Mouse (Mus musculus) heart, embryonic 15.5 days (tissue): ENCODE results near the gene Pik3r5. TPM values are rescaled to one million over a fixed set of nuclear protein-coding genes. Genes with fewer than 3 reads are reported as not detected.

Experiments
- ATAC-seq: fragments of 200-750 bp; cut with Nextera tagmentation; replicated peaks from 2 replicates; pipeline ENCODE4 v1.8.0; 2017; ENCODE audit warnings: low read depth, moderate TSS enrichment; ENCODE audit not compliant: insufficient number of reproducible peaks, insufficient read depth, low FRiP score
- H3K27ac ChIP-seq: fragments of 300-500 bp; sonication (generic); 2 replicates; pipeline ENCODE4 v1.5.1; 2015; ENCODE audit warnings: mild to moderate bottlenecking, inconsistent platforms
- H3K27me3 ChIP-seq: fragments of 300-500 bp; sonication (generic); 2 replicates; pipeline ENCODE4 v1.6.1; 2015; ENCODE audit warnings: inconsistent platforms
- H3K36me3 ChIP-seq: fragments of 300-500 bp; sonication (generic); 2 replicates; pipeline ENCODE4 v1.6.1; 2015; ENCODE audit warnings: mild to moderate bottlenecking, inconsistent platforms
- H3K4me1 ChIP-seq: fragments of 300-500 bp; sonication (generic); replicated peaks from 2 replicates; pipeline ENCODE4 v1.6.1; 2015; ENCODE audit warnings: inconsistent platforms
- H3K4me2 ChIP-seq: fragments of 300-500 bp; sonication (generic); 2 replicates; pipeline ENCODE4 v1.6.1; 2015; ENCODE audit warnings: inconsistent platforms, mild to moderate bottlenecking, moderate library complexity
- H3K4me3 ChIP-seq: fragments of 300-500 bp; sonication (generic); 2 replicates; pipeline ENCODE4 v1.5.1; 2015; ENCODE audit warnings: mild to moderate bottlenecking, inconsistent platforms
- H3K9ac ChIP-seq: fragments of 300-500 bp; sonication (generic); 2 replicates; pipeline ENCODE4 v1.6.1; 2015; ENCODE audit warnings: mild to moderate bottlenecking, inconsistent platforms
- H3K9me3 ChIP-seq: fragments of 300-500 bp; sonication (generic); replicated peaks from 2 replicates; pipeline ENCODE4 v1.6.1; 2016; ENCODE audit warnings: inconsistent platforms
- WGBS: fragments of 180-500 bp; shearing (Covaris S2); methylation state at CpG from one replicate; pipeline ENCODE4 v1.1.7; 2015; ENCODE audit warnings: mixed read lengths; 5-methylcytosine and 5-hydroxymethylcytosine counted together
- polyA plus RNA-seq: library from polyadenylated mRNA; unstranded; fragments of >200 nt; fragmentation: Nextera tagmentation; extraction: Ambion mirVana; gene quantifications from 2 replicates; pipeline ENCODE4 v1.2.1, GENCODE M21; 2015

Pik3r5 gene
- polyA plus RNA-seq, 1 experiment from 2014 or later, result 0.68 TPM

DNA sequence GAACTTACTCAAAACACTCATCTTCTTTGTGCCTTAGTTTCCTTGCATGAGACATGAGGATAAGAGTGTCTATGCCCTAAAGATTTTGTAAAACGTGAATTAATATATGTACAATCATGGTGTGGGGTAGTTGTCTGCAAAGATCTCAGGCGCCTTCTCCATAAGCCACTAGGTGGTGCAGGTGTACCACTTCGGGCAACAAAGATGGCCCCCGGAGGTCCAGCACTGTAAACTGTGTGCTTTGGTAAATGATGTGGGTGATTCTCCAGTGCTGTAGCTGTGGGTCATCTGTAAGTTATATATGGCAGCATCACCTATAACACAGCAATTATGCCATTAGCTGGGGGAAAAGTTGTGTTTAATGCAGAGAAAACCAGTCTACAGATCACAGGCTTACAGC lies 27.7 kb upstream of the Pik3r5 start:
- Histone ChIP-seq H3K4me1 (peaks cover 27% of the 10 kb centered on the region), H3K27me3 (peaks cover 46% of the 10 kb centered on the region), H3K4me2 (no peak overlapping the region), H3K4me3 (no peak overlapping the region), H3K27ac (no peak overlapping the region), H3K9me3 (no peaks in the 10 kb centered on the region), H3K36me3 (no peaks in the 10 kb centered on the region), H3K9ac (no peak overlapping the region)
- no peak for ATAC-seq
- 55% methylated on average over 4 of the region's 4 CpGs for WGBS

DNA sequence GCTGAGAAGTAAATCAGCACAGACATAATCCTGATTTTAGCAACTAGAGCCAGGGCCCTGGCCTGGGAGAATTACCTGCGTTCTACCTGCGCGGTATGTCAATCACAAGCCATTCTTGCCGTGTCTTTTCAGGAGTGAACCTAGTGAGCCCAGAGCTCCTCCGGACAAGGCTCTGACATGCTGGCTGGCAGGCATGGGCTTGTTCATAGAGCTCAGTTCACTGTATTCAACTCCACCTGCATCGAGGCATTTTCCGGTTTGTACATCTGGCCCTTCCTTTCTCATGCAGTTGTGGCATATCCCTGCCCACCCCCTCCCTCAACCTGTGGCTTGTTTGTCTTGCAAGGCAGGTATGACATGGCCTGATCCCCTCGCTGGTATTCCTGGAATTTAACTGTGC lies 26.3 kb upstream of the Pik3r5 start:
- Histone ChIP-seq H3K4me3 (no peak overlapping the region), H3K9ac (no peak overlapping the region), H3K27ac (no peak overlapping the region), H3K36me3 (no peaks in the 10 kb centered on the region), H3K27me3 (peaks cover 33% of the 10 kb centered on the region), H3K9me3 (no peaks in the 10 kb centered on the region), H3K4me1 (peaks cover 13% of the 10 kb centered on the region), H3K4me2 (no peak overlapping the region)
- WGBS, result 77% methylated on average over 8 of the region's 8 CpGs
- ATAC-seq, result no peak

DNA sequence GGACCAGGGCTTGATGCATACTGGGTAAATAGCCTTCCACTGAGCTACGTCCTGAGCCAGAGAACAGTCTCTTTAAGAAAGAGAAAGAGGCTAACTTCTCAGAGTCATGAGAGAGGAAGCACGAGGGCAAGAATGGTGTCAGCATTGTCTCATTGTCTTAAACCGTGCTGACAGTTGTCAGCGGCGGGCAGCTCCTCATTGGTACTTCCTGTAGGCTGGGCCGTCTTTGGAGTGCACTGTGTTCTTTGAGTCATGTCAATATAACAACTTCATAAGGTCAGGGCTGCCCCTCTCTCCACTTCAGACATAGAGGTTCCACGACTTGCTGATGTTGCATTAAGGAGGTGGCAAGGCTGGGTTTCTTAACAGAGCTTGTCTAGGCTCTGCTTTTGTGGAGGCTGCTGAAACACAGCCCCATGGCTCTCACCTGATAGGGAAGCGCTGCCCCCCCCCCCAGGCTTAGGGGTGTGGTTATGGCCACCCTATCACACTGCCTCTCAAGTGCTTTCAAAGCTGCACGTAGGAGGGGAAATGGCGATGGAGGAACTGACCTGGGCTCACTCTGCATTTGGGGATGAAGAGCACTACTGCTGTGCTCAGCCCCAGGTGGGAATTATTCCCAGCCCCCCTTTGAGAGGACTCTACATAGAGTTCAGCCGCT lies 24.5 kb upstream of the Pik3r5 start:
- Histone ChIP-seq H3K36me3 (no peaks in the 10 kb centered on the region), H3K4me3 (no peak overlapping the region), H3K4me2 (no peak overlapping the region), H3K4me1 (peaks cover 10% of the 10 kb centered on the region), H3K27ac (no peak overlapping the region), H3K9ac (no peak overlapping the region), H3K9me3 (no peaks in the 10 kb centered on the region), H3K27me3 (peaks cover 18% of the 10 kb centered on the region)
- 53% methylated on average over 11 of the region's 11 CpGs for WGBS
- no peak for ATAC-seq

DNA sequence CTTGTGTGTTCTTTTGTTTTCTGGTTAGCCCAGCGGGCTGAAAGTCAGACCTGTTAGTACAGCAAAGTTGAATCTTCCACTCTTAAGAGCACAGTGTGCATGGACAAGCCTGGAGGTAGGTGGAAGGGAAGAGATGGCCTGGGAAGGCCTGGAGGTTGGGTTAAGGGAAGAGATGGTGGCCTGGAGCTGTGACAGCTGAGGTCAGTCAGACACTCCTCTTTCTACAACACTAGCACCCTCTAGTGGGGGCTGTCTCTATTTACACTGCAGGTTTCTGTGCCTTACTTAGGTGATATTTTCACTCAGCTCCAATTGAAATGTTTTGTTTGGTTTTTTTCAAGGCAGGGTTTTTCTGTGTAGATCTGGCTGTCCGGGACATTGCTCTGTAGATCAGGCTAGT lies 23.8 kb upstream of the Pik3r5 start:
- peaks cover 10% of the 10 kb centered on the region for H3K4me1 ChIP-seq
- no peak overlapping the region for H3K27ac ChIP-seq
- H3K36me3 ChIP-seq, result no peaks in the 10 kb centered on the region
- H3K27me3 ChIP-seq, result peaks cover 10% of the 10 kb centered on the region
- no peaks in the 10 kb centered on the region for H3K9me3 ChIP-seq
- no peak overlapping the region for H3K4me3 ChIP-seq
- WGBS, result 42% methylated on average over 2 of the region's 2 CpGs
- no peak overlapping the region for H3K4me2 ChIP-seq
- no peak; the same call in 1 of the 2 replicates for ATAC-seq
- H3K9ac ChIP-seq, result no peak overlapping the region

DNA sequence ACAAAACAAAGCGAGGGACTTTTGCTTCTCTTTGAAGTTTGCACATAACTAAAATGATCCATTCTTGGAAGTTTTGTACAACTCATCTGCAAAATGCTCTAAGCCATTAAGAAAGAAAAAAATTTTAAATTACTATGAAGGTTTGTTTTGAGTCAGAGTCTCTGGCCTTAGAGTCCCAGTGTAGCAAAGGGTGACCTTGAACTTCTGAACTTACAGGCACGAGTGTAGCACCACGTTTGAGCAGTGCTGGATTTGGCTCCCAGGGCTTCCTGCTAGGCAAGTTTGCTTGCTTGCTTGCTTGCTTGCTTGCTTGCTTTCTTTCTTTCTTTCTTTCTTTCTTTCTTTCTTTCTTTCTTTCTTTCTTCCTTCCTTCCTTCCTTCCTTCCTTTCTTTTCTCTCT lies 14.9 kb upstream of the Pik3r5 start:
- Histone ChIP-seq H3K9ac (no peak overlapping the region), H3K4me3 (no peak overlapping the region), H3K9me3 (0 out of 2 replicates have a peak, but pooled peaks cover 4% of the 10 kb centered on the region), H3K27me3 (no peaks in the 10 kb centered on the region), H3K36me3 (no peaks in the 10 kb centered on the region), H3K27ac (no peak overlapping the region), H3K4me1 (no peaks in the 10 kb centered on the region), H3K4me2 (no peak overlapping the region)
- no peak for ATAC-seq
- 46% methylated on average over 3 of the region's 3 CpGs for WGBS

DNA sequence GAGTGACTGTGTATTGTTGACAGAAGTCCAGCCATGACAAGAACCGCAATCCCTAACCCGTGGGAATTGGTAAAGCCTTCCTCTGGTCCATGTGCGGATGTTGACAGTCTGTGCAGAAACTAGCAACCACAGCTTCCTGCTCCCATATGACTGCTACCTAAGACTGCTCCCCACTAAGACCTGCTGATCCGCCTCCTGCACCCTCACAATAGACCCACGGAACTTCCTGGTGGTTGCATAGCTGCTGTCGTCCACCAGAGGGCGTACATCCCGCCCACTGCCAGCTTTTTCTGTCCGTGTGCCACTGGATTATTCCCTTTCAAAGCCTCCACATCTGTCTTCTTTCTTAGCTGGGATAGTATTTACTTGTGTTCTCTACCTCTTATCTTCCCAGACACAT lies 14.1 kb upstream of the Pik3r5 start:
- Histone ChIP-seq H3K9me3 (0 out of 2 replicates have a peak, but pooled peaks cover 4% of the 10 kb centered on the region), H3K36me3 (no peaks in the 10 kb centered on the region), H3K27me3 (no peaks in the 10 kb centered on the region), H3K27ac (no peak overlapping the region), H3K4me3 (no peak overlapping the region), H3K4me1 (no peaks in the 10 kb centered on the region), H3K4me2 (no peak overlapping the region), H3K9ac (no peak overlapping the region)
- WGBS, result 45% methylated on average over 9 of the region's 9 CpGs
- ATAC-seq, result no peak

DNA sequence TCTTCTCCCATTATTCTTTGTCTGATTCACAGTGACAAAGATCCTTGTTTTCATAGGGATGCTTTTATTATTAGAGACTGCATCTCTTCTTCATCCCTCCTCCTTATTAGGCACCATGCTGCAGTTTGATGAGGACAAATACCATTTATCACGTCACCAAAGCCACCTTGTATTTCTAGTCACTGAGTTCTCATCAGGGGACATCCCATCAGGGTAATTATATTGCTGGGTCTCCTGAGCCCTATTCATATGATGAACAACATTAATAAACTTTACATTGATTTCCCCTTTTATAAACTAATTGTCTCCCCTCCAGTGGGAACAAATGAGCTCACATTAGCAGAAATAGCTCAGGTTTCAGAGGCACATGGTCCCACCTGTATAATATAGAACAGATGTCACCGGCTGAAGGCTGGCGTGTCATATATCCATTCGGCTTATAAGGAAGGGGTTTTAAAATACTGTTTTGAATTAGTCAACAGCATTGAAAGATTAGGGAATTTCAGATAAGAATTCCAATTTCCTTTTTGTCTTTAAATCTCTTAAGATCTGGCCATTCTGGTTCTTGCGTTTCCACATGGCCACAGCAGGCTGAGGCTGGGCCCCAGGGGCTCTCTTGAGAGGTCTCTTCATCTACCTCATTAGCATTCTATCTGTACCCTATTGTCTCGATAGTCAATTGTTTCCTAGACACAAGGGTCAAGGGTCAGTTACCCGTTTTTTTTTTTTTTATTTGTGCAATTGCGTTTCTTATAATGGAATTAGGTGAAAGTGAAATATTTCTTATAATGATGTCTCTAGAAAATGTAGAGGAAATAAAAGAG lies 6.2 kb upstream of the Pik3r5 start:
- Histone ChIP-seq H3K9ac (no peak overlapping the region), H3K9me3 (no peaks in the 10 kb centered on the region), H3K36me3 (no peaks in the 10 kb centered on the region), H3K27me3 (peaks cover 1% of the 10 kb centered on the region; the same call in 1 of the 2 replicates), H3K27ac (no peak overlapping the region), H3K4me2 (no peak overlapping the region), H3K4me3 (no peak overlapping the region), H3K4me1 (no peaks in the 10 kb centered on the region)
- no peak for ATAC-seq
- WGBS, result 63% methylated on average over 8 of the region's 8 CpGs

DNA sequence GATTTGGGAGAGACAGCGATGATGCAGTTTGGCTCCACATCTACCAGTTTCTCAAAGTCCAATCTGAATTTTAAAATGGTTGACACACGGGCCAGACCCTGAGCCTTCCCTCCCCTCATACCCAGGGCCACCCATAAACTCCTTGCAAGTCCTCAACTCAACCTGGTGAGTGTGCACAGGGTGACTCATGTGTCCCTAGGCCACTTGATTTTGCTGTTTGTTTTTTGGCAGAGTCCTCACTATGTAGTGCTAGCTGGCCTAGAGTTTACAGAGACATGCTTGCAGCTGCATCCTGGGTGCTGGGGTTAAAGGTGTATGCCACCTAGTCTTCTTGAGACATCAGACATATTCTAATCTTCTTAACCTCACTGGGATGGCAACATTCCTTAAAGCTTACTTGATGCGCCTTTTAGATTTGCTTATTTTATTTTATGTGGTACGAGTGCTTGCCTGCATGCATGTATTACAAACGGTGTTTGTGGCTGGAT lies 4.8 kb upstream of the Pik3r5 start:
- ATAC-seq, result no peak
- Histone ChIP-seq H3K9ac (no peak overlapping the region), H3K36me3 (no peaks in the 10 kb centered on the region), H3K27ac (no peak overlapping the region), H3K4me1 (peaks cover 9% of the 10 kb centered on the region), H3K4me3 (no peak overlapping the region), H3K27me3 (peaks cover 11% of the 10 kb centered on the region), H3K4me2 (no peak overlapping the region), H3K9me3 (no peaks in the 10 kb centered on the region)
- 78% methylated on average over 5 of the region's 5 CpGs for WGBS

DNA sequence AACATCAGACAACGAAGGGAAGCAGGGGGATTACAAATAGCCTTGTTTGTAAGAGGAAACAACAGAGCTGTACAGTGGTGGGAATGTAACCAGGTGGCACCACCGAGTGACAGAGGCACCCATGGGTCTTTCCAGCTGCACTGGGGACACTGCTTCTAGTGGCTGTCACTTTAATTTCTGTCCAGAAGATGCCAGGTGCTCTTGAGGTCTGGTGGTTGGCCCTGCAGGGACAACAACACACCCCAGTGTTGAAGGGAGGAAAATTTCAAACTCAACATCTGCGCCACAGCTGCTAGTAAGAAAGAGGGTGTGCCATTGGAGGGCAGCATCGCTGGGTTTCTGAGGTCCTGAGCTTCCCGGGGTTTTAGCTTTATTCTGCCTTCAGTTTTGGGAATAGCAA lies 1.3 kb upstream of the Pik3r5 start:
- Histone ChIP-seq H3K27me3 (peaks cover 35% of the 10 kb centered on the region), H3K4me2 (no peak overlapping the region), H3K9me3 (no peaks in the 10 kb centered on the region), H3K9ac (no peak overlapping the region), H3K4me3 (no peak overlapping the region), H3K27ac (no peak overlapping the region), H3K4me1 (peaks cover 14% of the 10 kb centered on the region), H3K36me3 (no peaks in the 10 kb centered on the region)
- WGBS, result 55% methylated on average over 5 of the region's 5 CpGs
- no peak for ATAC-seq

DNA sequence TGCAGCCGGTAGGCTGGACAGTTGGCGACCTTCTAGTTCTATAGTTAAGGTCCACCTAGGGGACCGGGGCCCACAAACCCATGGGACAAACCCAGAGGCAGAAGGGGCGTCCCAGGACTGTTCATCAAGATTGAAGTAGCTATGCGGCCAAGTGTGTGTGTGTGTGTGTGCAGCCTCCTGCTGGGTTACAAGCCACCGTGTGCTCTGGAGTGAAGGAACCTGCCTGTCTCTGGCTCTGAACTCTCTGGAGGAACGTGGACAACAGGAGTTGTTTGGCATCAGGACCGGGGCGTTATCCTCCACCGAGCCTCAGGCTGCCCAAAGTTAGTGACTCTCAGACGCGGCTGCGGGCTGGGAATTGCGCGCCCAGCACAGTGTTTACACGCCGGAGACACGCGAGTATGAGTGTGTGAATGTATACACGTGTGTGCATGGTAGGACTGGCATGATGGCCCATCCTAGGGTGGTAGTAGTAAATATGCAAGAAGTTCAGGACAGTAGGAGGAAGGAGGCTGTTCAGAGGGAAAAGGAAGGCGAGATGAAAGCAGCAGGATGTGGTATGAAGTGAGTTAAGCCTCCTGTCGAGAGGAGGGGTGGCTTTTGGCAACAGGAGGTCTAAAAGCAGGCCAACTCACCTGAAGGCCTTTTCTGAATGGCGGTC lies 570 bp downstream of the Pik3r5 start:
- Histone ChIP-seq H3K27me3 (peaks cover 35% of the 10 kb centered on the region), H3K9me3 (no peaks in the 10 kb centered on the region), H3K27ac (no peak overlapping the region), H3K36me3 (no peaks in the 10 kb centered on the region), H3K4me3 (peak overlapping the region; percentile 51), H3K9ac (0 out of 2 replicates have a peak overlapping the region, but pooled peaks have one; percentile 29), H3K4me1 (peaks cover 14% of the 10 kb centered on the region), H3K4me2 (peak overlapping the region; percentile 78)
- ATAC-seq, result no peak
- 29% methylated on average over 23 of the region's 23 CpGs for WGBS

DNA sequence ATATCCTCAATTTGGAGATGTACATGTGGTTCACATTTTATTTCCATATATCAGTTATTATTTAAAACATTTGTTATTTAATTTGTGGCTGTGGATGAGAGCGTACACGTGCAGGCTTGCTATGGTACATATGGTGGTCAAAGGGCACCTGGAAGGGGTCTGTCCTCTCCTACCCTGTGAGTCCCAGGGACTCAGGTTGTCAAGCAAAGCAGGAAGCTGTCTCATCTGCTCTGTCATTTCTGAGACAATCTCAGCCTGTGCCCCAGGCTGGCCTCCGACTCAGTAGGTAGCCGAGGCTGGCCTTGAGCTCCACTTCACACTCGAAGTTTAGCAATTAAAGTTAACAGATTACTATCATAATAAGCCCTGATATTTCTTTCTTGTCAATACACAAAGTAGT lies 1.6 kb downstream of the Pik3r5 start:
- Histone ChIP-seq H3K36me3 (no peaks in the 10 kb centered on the region), H3K4me3 (no peak overlapping the region), H3K4me2 (no peak overlapping the region), H3K9ac (no peak overlapping the region), H3K9me3 (no peaks in the 10 kb centered on the region), H3K4me1 (peaks cover 14% of the 10 kb centered on the region), H3K27ac (no peak overlapping the region), H3K27me3 (peaks cover 35% of the 10 kb centered on the region)
- ATAC-seq, result no peak
- WGBS, result 83% methylated on average over 5 of the region's 5 CpGs
